Mouse (Mus musculus) intestine, postnatal 0 days (tissue): ENCODE data around the gene Unc45a. TPM values are rescaled to one million over a fixed set of nuclear protein-coding genes. Genes with fewer than 3 reads are reported as not detected.

Experiments
- ATAC-seq: fragments of 200-750 bp; cut with Nextera tagmentation; 2 replicates; pipeline ENCODE4 v1.8.0; 2017; ENCODE audit warnings: mild to moderate bottlenecking, moderate TSS enrichment, moderate library complexity
- H3K27ac ChIP-seq: fragments of 300-500 bp; sonication (generic); 2 replicates; pipeline ENCODE4 v1.5.1; 2014; ENCODE audit warnings: mild to moderate bottlenecking, low read depth, low read length, moderate library complexity
- H3K27me3 ChIP-seq: fragments of 300-500 bp; sonication (generic); replicated peaks from 2 replicates; pipeline ENCODE4 v1.6.1; 2014; ENCODE audit warnings: low read length, mixed read lengths; ENCODE audit not compliant: control insufficient read depth, insufficient read depth
- H3K36me3 ChIP-seq: fragments of 300-500 bp; sonication (generic); 2 replicates; pipeline ENCODE4 v1.6.1; 2014; ENCODE audit warnings: mild to moderate bottlenecking, moderate library complexity; ENCODE audit not compliant: control insufficient read depth, insufficient read depth
- H3K4me1 ChIP-seq: fragments of 300-500 bp; sonication (generic); replicated peaks from 2 replicates; pipeline ENCODE4 v1.6.1; 2014; ENCODE audit warnings: antibody characterized with exemption, low read length, mixed read lengths; ENCODE audit not compliant: control insufficient read depth, insufficient read depth
- H3K4me2 ChIP-seq: fragments of 300-500 bp; sonication (generic); replicated peaks from 2 replicates; pipeline ENCODE4 v1.6.1; 2014; ENCODE audit warnings: low read depth, mild to moderate bottlenecking, moderate library complexity
- H3K4me3 ChIP-seq: fragments of 300-500 bp; sonication (generic); 2 replicates; pipeline ENCODE4 v1.5.1; 2014; ENCODE audit warnings: low read depth, low read length
- H3K9ac ChIP-seq: fragments of 300-500 bp; sonication (generic); 2 replicates; pipeline ENCODE4 v1.6.1; 2014; ENCODE audit warnings: mild to moderate bottlenecking, low read depth, low read length
- H3K9me3 ChIP-seq: fragments of 300-500 bp; sonication (generic); 2 replicates; pipeline ENCODE4 v1.6.1; 2016; ENCODE audit warnings: mixed run types; ENCODE audit not compliant: control insufficient read depth
- CTCF ChIP-seq: sonication (generic); IDR thresholded peaks from 2 replicates; pipeline ENCODE4 v1.5.1; 2016; ENCODE audit warnings: low read depth, mild to moderate bottlenecking, control low read depth, antibody characterized with exemption, moderate library complexity
- WGBS: fragments of 180-500 bp; shearing (Covaris S2); extraction: QIAGEN DNeasy Blood & Tissue Kit; methylation state at CpG from one replicate; pipeline ENCODE4 v1.1.7; 2014; 5-methylcytosine and 5-hydroxymethylcytosine counted together
- polyA plus RNA-seq: library from polyadenylated mRNA; unstranded; fragments of >200 nt; fragmentation: Nextera tagmentation; extraction: Ambion mirVana; gene quantifications from 2 replicates; pipeline ENCODE4 v1.2.1, GENCODE M21; 2015

The Unc45a gene
- polyA plus RNA-seq, 1 experiment from 2014 or later: 20.0 TPM

- peak; percentile 72 for TF ChIP-seq CTCF
Observed at GRCm38 (mm10) chr7:80379531-80379930, 38.7 kb upstream of the Unc45a start.

GRCm38 (mm10) chr7:80377471-80377870, 36.7 kb upstream of the Unc45a start:
- WGBS: 30% methylated on average over 6 of the region's 6 CpGs
- no peak overlapping the region for H3K4me2 ChIP-seq
- peaks cover 18% of the 10 kb centered on the region; the same call in 1 of the 2 replicates for H3K36me3 ChIP-seq
- H3K9ac ChIP-seq: no peak overlapping the region
- H3K4me1 ChIP-seq: no peaks in the 10 kb centered on the region
- H3K9me3 ChIP-seq: no peaks in the 10 kb centered on the region
- TF ChIP-seq CTCF: peak; percentile 92
- no peaks in the 10 kb centered on the region for H3K27me3 ChIP-seq
- H3K27ac ChIP-seq: no peak overlapping the region
- H3K4me3 ChIP-seq: no peak overlapping the region
- no peak for ATAC-seq

More at GRCm38 (mm10) chr7:80379531-80379930, 38.7 kb upstream of the Unc45a start:
- Histone ChIP-seq H3K27ac (no peak overlapping the region), H3K4me3 (no peak overlapping the region), H3K27me3 (no peaks in the 10 kb centered on the region), H3K9ac (no peak overlapping the region), H3K4me2 (no peak overlapping the region), H3K9me3 (no peaks in the 10 kb centered on the region), H3K36me3 (peaks cover 24% of the 10 kb centered on the region), H3K4me1 (no peaks in the 10 kb centered on the region)
- WGBS: 57% methylated on average over 13 of the region's 13 CpGs
- ATAC-seq: no peak

- 77% methylated on average over 10 of the region's 10 CpGs for WGBS
- H3K4me3 ChIP-seq: no peak overlapping the region
- no peaks in the 10 kb centered on the region for H3K4me1 ChIP-seq
- no peak overlapping the region for H3K4me2 ChIP-seq
- no peaks in the 10 kb centered on the region for H3K27me3 ChIP-seq
- ATAC-seq: no peak
- no peak for TF ChIP-seq CTCF
- 0 out of 2 replicates have a peak, but pooled peaks cover 7% of the 10 kb centered on the region for H3K36me3 ChIP-seq
- H3K9me3 ChIP-seq: no peaks in the 10 kb centered on the region
- H3K27ac ChIP-seq: no peak overlapping the region
- no peak overlapping the region for H3K9ac ChIP-seq
Observed at GRCm38 (mm10) chr7:80376192-80376591, 35.4 kb upstream of the Unc45a start.

- Histone ChIP-seq H3K4me1 (no peaks in the 10 kb centered on the region), H3K9me3 (no peaks in the 10 kb centered on the region), H3K9ac (no peak overlapping the region), H3K27ac (no peak overlapping the region), H3K36me3 (0 out of 2 replicates have a peak, but pooled peaks cover under 1% of the 10 kb centered on the region), H3K4me2 (no peak overlapping the region), H3K4me3 (no peak overlapping the region), H3K27me3 (no peaks in the 10 kb centered on the region)
- no peak for TF ChIP-seq CTCF
- peak; percentile 54 for ATAC-seq
- WGBS: 52% methylated on average over 9 of the region's 9 CpGs
Observed at GRCm38 (mm10) chr7:80375376-80376039, 34.7 kb upstream of the Unc45a start.

GRCm38 (mm10) chr7:80374733-80375132, 33.9 kb upstream of the Unc45a start:
- TF ChIP-seq CTCF: no peak

GRCm38 (mm10) chr7:80374280-80374679, 33.5 kb upstream of the Unc45a start:
- no peaks in the 10 kb centered on the region for H3K27me3 ChIP-seq
- WGBS: 43% methylated on average over 3 of the region's 3 CpGs
- H3K36me3 ChIP-seq: no peaks in the 10 kb centered on the region
- no peak for TF ChIP-seq CTCF
- no peak for ATAC-seq
- no peaks in the 10 kb centered on the region for H3K9me3 ChIP-seq
- H3K4me2 ChIP-seq: no peak overlapping the region
- H3K4me1 ChIP-seq: no peaks in the 10 kb centered on the region
- no peak overlapping the region for H3K4me3 ChIP-seq
- no peak overlapping the region for H3K27ac ChIP-seq
- H3K9ac ChIP-seq: no peak overlapping the region

More at GRCm38 (mm10) chr7:80374733-80375132, 33.9 kb upstream of the Unc45a start:
- Histone ChIP-seq H3K9me3 (no peaks in the 10 kb centered on the region), H3K27me3 (no peaks in the 10 kb centered on the region), H3K4me3 (no peak overlapping the region), H3K27ac (no peak overlapping the region), H3K4me2 (no peak overlapping the region), H3K9ac (no peak overlapping the region), H3K4me1 (no peaks in the 10 kb centered on the region), H3K36me3 (no peaks in the 10 kb centered on the region)
- 94% methylated on average over 3 of the region's 3 CpGs for WGBS
- no peak for ATAC-seq
